Mouse (Mus musculus) olfactory bulb, adult 2 months (tissue): ENCODE data around the gene Ubxn1.

Experiments used
- CTCF ChIP-seq: fragments of 200-500 bp; IDR thresholded peaks from 2 replicates; pipeline ENCODE4 v1.5.1; 2012; ENCODE audit warnings: low read depth, mild to moderate bottlenecking, low read length, moderate library complexity; ENCODE audit not compliant: insufficient read depth
- POLR2A ChIP-seq: fragments of 200-500 bp; IDR thresholded peaks from 2 replicates; pipeline ENCODE4 v1.6.1; 2012; ENCODE audit warnings: mild to moderate bottlenecking, low read depth, low read length, moderate library complexity; ENCODE audit not compliant: insufficient read depth

GRCm38 (mm10) chr19:8839908-8840791 lies 31.1 kb upstream of the Ubxn1 start:
- TF ChIP-seq CTCF, result no peak
- TF ChIP-seq POLR2A, result no peak
